Mouse (Mus musculus): ENCODE measurements around the gene Cfd.

- peak; percentile 82 for TF ChIP-seq CTCF (IDR thresholded peaks at IDR 0.05; ENCODE audit: extremely low read depth, insufficient read length, insufficient replicate concordance, low read depth, low read length)
- peak; percentile 20; the same call in 1 of the 2 replicates for TF ChIP-seq POLR2A (IDR thresholded peaks at IDR 0.05; ENCODE audit: low read depth, low read length)
Measured at GRCm38 (mm10) chr10:79883297-79884084, 7.2 kb upstream of the Cfd start.

Measured in small intestine, adult 2 months (tissue).